Mouse (Mus musculus): ENCODE measurements around the gene Atp5g1.

Gene Atp5g1

DNA sequence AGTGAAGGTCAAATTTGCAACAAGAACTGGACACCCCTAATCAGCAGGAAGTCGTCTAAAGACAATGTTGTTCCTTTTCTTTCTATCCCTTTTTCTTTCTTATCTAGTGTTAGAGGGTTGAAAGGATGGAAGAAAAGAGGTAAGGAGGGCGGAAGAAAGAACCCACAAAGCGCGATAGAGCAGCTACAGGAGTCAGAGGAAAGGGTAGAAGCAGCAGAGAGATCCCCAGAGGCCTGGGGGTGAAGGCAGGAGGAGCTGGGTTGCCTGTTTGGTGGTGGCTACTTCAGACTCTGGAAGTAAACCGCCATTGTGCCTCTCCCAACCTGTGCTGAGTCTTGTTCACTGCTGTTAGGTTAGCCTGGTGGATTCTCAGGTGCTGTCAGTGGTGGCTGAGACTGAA, 47.3 kb downstream of the Atp5g1 start:
- no peak for DNase-seq (ENCODE audit: low spot score)

DNA sequence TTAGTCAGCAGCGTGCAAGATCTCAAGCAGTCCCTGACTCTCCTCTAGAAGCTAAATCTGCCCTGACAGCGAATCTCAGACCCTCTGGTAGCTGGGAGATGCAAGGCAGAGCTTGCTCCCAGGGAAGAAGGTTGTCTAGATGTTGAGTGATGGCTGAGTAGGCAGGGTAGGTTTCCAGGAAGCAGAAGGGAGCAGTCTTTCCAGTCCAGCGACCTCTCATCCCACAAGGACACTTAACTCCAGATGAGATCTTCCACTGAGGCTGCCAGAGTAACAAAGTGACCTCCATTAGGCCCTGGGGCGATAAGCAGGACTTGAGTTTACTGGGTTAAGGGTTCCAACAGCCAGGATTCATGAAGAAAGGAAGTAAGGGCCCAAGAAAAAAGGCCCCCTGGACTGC, 54.8 kb downstream of the Atp5g1 start:
- no peak for DNase-seq (ENCODE audit: low spot score)
